Mouse (Mus musculus): Measurements from ENCODE around the gene Rapgef1.

DNA sequence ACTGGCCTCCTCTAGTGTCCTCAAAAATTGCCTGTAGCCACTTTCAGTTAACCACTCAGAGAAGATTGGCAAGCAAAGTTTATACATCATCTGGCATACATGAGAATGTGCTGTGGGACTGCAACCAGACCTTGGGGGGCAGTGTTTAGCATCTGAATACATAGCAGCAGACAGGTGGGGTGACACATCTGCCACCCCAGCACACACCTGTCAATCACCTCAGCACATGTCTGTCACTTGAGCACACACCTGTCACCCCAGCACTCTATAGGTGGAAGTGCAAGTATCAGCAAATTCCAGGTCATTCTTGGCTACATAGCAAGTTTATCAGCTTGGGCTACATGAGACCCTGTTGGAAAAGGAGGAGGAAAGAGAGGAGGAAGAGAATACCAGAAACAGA lies 136.2 kb downstream of the Rapgef1 start:
- TF ChIP-seq RCOR1 (conservative IDR thresholded peaks at IDR 0.05; ENCODE audit: low read depth, low read length) (no peak), EP300 (IDR thresholded peaks at IDR 0.05; ENCODE audit: low read length) (no peak)

Measured in CH12.LX (cell line).